Mouse (Mus musculus): ENCODE results near the gene Olfr1222. TPM values are rescaled to one million over a fixed set of nuclear protein-coding genes. Genes with fewer than 3 reads are reported as not detected.
"Not testable (repeated sequence)": the region's sequence is repeated elsewhere in the genome, so short reads cannot be mapped to it uniquely, and the experiment has no call there.

Olfr1222 gene
- total RNA-seq (2014; rRNA removed; ENCODE audit: low replicate concordance) (not detected in 2 replicates), polyA plus RNA-seq (2015; fragmentation: Nextera tagmentation; extraction: Ambion mirVana) (not detected in 2 replicates)

GRCm38 (mm10) chr2:89132954-89133353 lies at the start of gene Olfr1222:
Olfr1222 (minus strand) TSS chr2:89133054.
- Histone ChIP-seq H3K4me3 (ENCODE audit: low read depth, low read length) (no peak within 1 kb of the TSS), H3K4me1 (ENCODE audit: control insufficient read depth, insufficient read depth) (no peaks in the 10 kb centered on the region), H3K4me2 (ENCODE audit: low read depth, low read length) (no peak within 1 kb of the TSS), H3K9ac (replicated peaks; ENCODE audit: low read depth, low read length) (no peak within 1 kb of the TSS), H3K27ac (ENCODE audit: low read depth) (no peak within 1 kb of the TSS), H3K36me3 (replicated peaks; ENCODE audit: control insufficient read depth, insufficient read depth, low read length) (no peaks in the 10 kb centered on the region), H3K9me3 (replicated peaks; ENCODE audit: control insufficient read depth, low read length) (no peaks in the 10 kb centered on the region), H3K27me3 (ENCODE audit: control insufficient read depth, insufficient read depth, low read length) (no peaks in the 10 kb centered on the region)
- 19% methylated on average over 3 of the region's 3 CpGs for WGBS
- ATAC-seq (ENCODE audit: insufficient read depth, low read depth) (no peak), DNase-seq (ENCODE audit: low spot score) (no peak)
- TF ChIP-seq EP300 (IDR thresholded peaks at IDR 0.05; ENCODE audit: low read depth) (no peak), CTCF (IDR thresholded peaks at IDR 0.05; ENCODE audit: low read depth) (no peak)

- Histone ChIP-seq H3K4me3 (ENCODE audit: low read depth, low read length) (no peak within 1 kb of the TSS), H3K36me3 (replicated peaks; ENCODE audit: control insufficient read depth, insufficient read depth, low read length) (no peaks in the 10 kb centered on the region), H3K27ac (ENCODE audit: low read depth) (no peak within 1 kb of the TSS), H3K4me2 (ENCODE audit: low read depth, low read length) (no peak within 1 kb of the TSS), H3K9me3 (replicated peaks; ENCODE audit: control insufficient read depth, low read length) (no peaks in the 10 kb centered on the region), H3K9ac (replicated peaks; ENCODE audit: low read depth, low read length) (no peak within 1 kb of the TSS), H3K27me3 (ENCODE audit: control insufficient read depth, insufficient read depth, low read length) (no peaks in the 10 kb centered on the region), H3K4me1 (ENCODE audit: control insufficient read depth, insufficient read depth) (no peaks in the 10 kb centered on the region)
- ATAC-seq (ENCODE audit: insufficient read depth, low read depth) (no peak), DNase-seq (ENCODE audit: low spot score) (no peak)
- 64% methylated on average over 1 of the region's 1 CpGs for WGBS
- TF ChIP-seq CTCF (IDR thresholded peaks at IDR 0.05; ENCODE audit: low read depth) (no peak), EP300 (IDR thresholded peaks at IDR 0.05; ENCODE audit: low read depth) (no peak)
Observed at GRCm38 (mm10) chr2:89174569-89174968, 41.7 kb upstream of the Olfr1222 start, which contains the start of gene Olfr1225. Olfr1225 (minus strand) TSS chr2:89174669.

DNA sequence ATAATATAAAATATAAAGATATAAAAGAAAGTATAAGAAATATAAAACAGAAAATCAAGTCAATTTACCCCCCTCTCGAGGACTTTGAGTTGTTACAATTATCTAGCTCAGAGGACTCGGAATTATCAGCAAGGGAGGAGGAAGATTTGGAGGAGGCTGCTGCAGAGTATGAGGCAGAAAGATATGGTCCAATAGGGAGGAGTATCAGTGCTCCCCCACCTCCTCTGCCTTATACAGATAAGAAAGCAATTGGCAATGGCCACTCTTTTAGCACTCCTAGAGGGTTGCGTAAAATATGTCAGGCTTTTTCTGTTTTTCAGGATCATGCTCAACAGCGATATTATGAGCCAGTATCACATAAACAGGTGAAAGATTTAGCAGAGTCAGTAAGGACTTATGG lies 31.9 kb upstream of the Olfr1222 start:
- H3K36me3 ChIP-seq (replicated peaks; ENCODE audit: control insufficient read depth, insufficient read depth, low read length); H3K27ac ChIP-seq (ENCODE audit: low read depth); H3K4me2 ChIP-seq (ENCODE audit: low read depth, low read length); ATAC-seq (ENCODE audit: insufficient read depth, low read depth); H3K4me1 ChIP-seq (ENCODE audit: control insufficient read depth, insufficient read depth); H3K27me3 ChIP-seq (ENCODE audit: control insufficient read depth, insufficient read depth, low read length); H3K9ac ChIP-seq (replicated peaks; ENCODE audit: low read depth, low read length); H3K4me3 ChIP-seq (ENCODE audit: low read depth, low read length); DNase-seq (ENCODE audit: low spot score); H3K9me3 ChIP-seq (replicated peaks; ENCODE audit: control insufficient read depth, low read length): not testable (repeated sequence)
- 71% methylated on average over 4 of the region's 4 CpGs for WGBS

DNA sequence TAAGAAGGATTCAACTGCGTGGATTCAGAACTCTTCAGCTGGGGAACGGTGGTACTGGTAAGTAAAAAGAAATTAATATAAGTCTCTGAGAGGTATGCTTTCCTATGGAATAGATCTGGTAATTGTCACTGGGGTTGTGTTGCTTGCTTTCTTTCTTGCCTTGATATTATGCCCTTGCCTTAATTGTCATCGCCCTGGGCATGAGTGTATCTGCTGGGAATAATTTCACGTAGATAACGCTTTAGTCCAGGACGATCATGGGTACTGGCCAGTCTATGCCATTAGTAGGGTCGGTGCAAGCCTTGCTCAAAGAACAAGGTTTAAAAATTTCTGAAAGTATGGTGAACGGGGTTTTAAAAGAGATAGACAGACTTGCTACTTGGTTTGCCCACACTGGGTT lies 31.1 kb upstream of the Olfr1222 start, which contains the start of gene Olfr1224-ps1:
Olfr1224-ps1 (minus strand) TSS at position 101 of the 400 bp plus-strand sequence.
- 81% methylated on average over 8 of the region's 8 CpGs for WGBS

GRCm38 (mm10) chr2:89151460-89151859 lies 18.6 kb upstream of the Olfr1222 start, which contains the start of gene Olfr1223:
Olfr1223 (minus strand) TSS chr2:89151560.
- DNase-seq (ENCODE audit: low spot score): no peak
- no peaks in the 10 kb centered on the region for H3K4me1 ChIP-seq (ENCODE audit: control insufficient read depth, insufficient read depth)
- no peaks in the 10 kb centered on the region for H3K27me3 ChIP-seq (ENCODE audit: control insufficient read depth, insufficient read depth, low read length)
- H3K9ac ChIP-seq (replicated peaks; ENCODE audit: low read depth, low read length): no peak within 1 kb of the TSS
- H3K36me3 ChIP-seq (replicated peaks; ENCODE audit: control insufficient read depth, insufficient read depth, low read length): no peaks in the 10 kb centered on the region
- TF ChIP-seq CTCF (IDR thresholded peaks at IDR 0.05; ENCODE audit: low read depth): no peak
- TF ChIP-seq EP300 (IDR thresholded peaks at IDR 0.05; ENCODE audit: low read depth): no peak
- H3K4me2 ChIP-seq (ENCODE audit: low read depth, low read length): no peak within 1 kb of the TSS
- H3K4me3 ChIP-seq (ENCODE audit: low read depth, low read length): no peak within 1 kb of the TSS
- H3K27ac ChIP-seq (ENCODE audit: low read depth): no peak within 1 kb of the TSS
- H3K9me3 ChIP-seq (replicated peaks; ENCODE audit: control insufficient read depth, low read length): 0 out of 2 replicates have a peak, but pooled peaks cover 5% of the 10 kb centered on the region
- WGBS: 40% methylated on average over 1 of the region's 1 CpGs
- no peak for ATAC-seq (ENCODE audit: insufficient read depth, low read depth)

More for the DNA sequence above, 31.1 kb upstream of the Olfr1222 start, which contains the start of gene Olfr1224-ps1:
- not testable (repeated sequence) for H3K27me3 ChIP-seq (ENCODE audit: control insufficient read depth, insufficient read depth, low read length); H3K4me2 ChIP-seq (ENCODE audit: low read depth, low read length); H3K4me1 ChIP-seq (ENCODE audit: control insufficient read depth, insufficient read depth); ATAC-seq (ENCODE audit: insufficient read depth, low read depth); H3K9me3 ChIP-seq (replicated peaks; ENCODE audit: control insufficient read depth, low read length); H3K27ac ChIP-seq (ENCODE audit: low read depth); H3K36me3 ChIP-seq (replicated peaks; ENCODE audit: control insufficient read depth, insufficient read depth, low read length); H3K9ac ChIP-seq (replicated peaks; ENCODE audit: low read depth, low read length); H3K4me3 ChIP-seq (ENCODE audit: low read depth, low read length); DNase-seq (ENCODE audit: low spot score)

GRCm38 (mm10) chr2:89117183-89117582 lies 15.7 kb downstream of the Olfr1222 start, which contains the start of gene Olfr1221:
Olfr1221 (minus strand) TSS chr2:89117283.
- no peak for ATAC-seq (ENCODE audit: insufficient read depth, low read depth)
- 71% methylated on average over 2 of the region's 2 CpGs for WGBS
- no peaks in the 10 kb centered on the region for H3K4me1 ChIP-seq (ENCODE audit: control insufficient read depth, insufficient read depth)

More at GRCm38 (mm10) chr2:89117183-89117582, 15.7 kb downstream of the Olfr1222 start, which contains the start of gene Olfr1221:
- H3K27me3 ChIP-seq (ENCODE audit: control insufficient read depth, insufficient read depth, low read length): no peaks in the 10 kb centered on the region
- H3K9me3 ChIP-seq (replicated peaks; ENCODE audit: control insufficient read depth, low read length): no peaks in the 10 kb centered on the region
- no peak within 1 kb of the TSS for H3K4me3 ChIP-seq (ENCODE audit: low read depth, low read length)
- no peak within 1 kb of the TSS for H3K4me2 ChIP-seq (ENCODE audit: low read depth, low read length)
- no peak within 1 kb of the TSS for H3K27ac ChIP-seq (ENCODE audit: low read depth)
- TF ChIP-seq EP300 (IDR thresholded peaks at IDR 0.05; ENCODE audit: low read depth) (no peak), CTCF (IDR thresholded peaks at IDR 0.05; ENCODE audit: low read depth) (no peak)
- DNase-seq (ENCODE audit: low spot score): no peak
- no peak within 1 kb of the TSS for H3K9ac ChIP-seq (replicated peaks; ENCODE audit: low read depth, low read length)
- no peaks in the 10 kb centered on the region for H3K36me3 ChIP-seq (replicated peaks; ENCODE audit: control insufficient read depth, insufficient read depth, low read length)

All from heart, postnatal 0 days (tissue).